Mouse (Mus musculus): ENCODE results near the gene Disc1. TPM values are rescaled to one million over a fixed set of nuclear protein-coding genes. Genes with fewer than 3 reads are reported as not detected.

The Disc1 gene
- polyA plus RNA-seq, 1 experiment from 2014 or later: 0.97 TPM

DNA sequence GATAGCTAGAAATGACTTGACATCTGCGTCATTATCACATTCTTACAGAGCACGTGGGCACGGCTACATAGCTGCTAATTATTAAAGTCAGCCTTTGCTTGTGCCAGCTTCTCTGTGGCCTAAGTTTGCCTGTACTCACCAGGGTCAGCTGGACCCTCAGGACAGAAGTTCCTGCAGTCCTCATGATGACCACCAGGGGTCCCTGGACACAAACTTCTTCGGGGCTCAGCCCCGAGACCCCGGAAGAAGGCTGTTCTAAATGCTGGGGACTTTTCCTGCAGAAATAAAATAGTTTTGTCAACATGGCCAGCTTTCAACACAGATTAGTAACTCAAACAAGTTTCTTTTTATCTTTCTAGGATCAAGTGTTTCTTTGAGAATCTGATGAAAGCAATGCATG is 74.3 kb downstream of the Disc1 start:
- ATAC-seq: no peak
- Histone ChIP-seq H3K9me3 (ENCODE audit: low read length) (no peaks in the 10 kb centered on the region), H3K9ac (replicated peaks; ENCODE audit: low read depth) (no peak overlapping the region), H3K36me3 (ENCODE audit: insufficient read depth, low read length) (no peaks in the 10 kb centered on the region), H3K27ac (ENCODE audit: low read length) (no peak overlapping the region), H3K4me2 (replicated peaks; ENCODE audit: low read depth, low read length) (no peak overlapping the region), H3K4me1 (ENCODE audit: insufficient read depth, low read depth, low read length) (no peaks in the 10 kb centered on the region), H3K4me3 (ENCODE audit: low read depth, low read length) (no peak overlapping the region), H3K27me3 (replicated peaks; ENCODE audit: insufficient read depth, low read length) (no peaks in the 10 kb centered on the region; the same call in 1 of the 2 replicates)
- 19% methylated on average over 6 of the region's 6 CpGs for WGBS
- no peak for TF ChIP-seq EP300 (IDR thresholded peaks at IDR 0.05)
- TF ChIP-seq CTCF (IDR thresholded peaks at IDR 0.05): peak; percentile 83
- DNase-seq (ENCODE audit: low spot score): peak; percentile 64

DNA sequence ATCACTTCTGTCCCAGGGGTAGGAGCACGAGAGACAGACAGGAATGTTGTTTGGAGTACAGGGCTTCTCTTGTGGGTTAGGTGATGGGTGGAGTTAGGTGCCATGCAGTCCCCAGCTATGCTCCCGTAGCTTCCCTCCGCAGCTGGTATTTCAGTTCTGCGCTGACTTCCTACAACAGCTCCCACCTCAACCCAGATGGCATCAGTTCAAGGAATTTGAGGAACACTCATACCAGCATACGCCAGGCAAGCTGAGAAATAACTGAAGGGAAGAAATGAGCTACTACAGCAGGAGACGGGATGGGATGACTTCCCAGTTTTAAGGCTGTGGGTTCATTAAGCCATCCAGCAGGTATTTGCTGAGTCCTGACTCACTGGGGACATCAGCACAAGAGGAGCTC is 76.8 kb downstream of the Disc1 start:
- H3K9me3 ChIP-seq (ENCODE audit: low read length): no peaks in the 10 kb centered on the region
- DNase-seq (ENCODE audit: low spot score): no peak
- ATAC-seq: no peak
- H3K4me3 ChIP-seq (ENCODE audit: low read depth, low read length): no peak overlapping the region
- no peaks in the 10 kb centered on the region for H3K36me3 ChIP-seq (ENCODE audit: insufficient read depth, low read length)
- H3K4me2 ChIP-seq (replicated peaks; ENCODE audit: low read depth, low read length): no peak overlapping the region
- no peak overlapping the region for H3K9ac ChIP-seq (replicated peaks; ENCODE audit: low read depth)
- H3K4me1 ChIP-seq (ENCODE audit: insufficient read depth, low read depth, low read length): no peaks in the 10 kb centered on the region
- no peak overlapping the region for H3K27ac ChIP-seq (ENCODE audit: low read length)
- WGBS: 73% methylated on average over 6 of the region's 6 CpGs
- no peaks in the 10 kb centered on the region; the same call in 1 of the 2 replicates for H3K27me3 ChIP-seq (replicated peaks; ENCODE audit: insufficient read depth, low read length)
- no peak for TF ChIP-seq EP300 (IDR thresholded peaks at IDR 0.05)
- no peak for TF ChIP-seq CTCF (IDR thresholded peaks at IDR 0.05)

DNA sequence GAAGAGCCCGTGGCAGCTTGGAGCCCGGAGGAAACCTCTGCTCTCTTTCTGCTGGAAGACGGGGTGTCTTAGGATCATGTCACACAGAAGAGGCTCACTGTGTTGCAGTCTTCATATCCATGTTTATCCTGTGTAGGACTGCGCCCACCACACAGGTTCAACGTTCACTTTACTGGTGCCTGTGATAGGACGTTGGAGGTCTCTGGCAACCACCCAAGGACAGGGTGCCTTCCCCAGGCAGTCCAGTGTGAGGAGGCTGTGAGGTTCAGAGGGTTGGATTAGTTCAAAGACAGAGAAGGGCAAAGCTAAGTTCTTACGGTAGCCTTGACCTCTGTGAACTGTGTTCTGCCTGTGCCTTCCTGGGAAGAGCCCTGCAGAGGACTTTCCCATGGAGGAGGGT is 77.3 kb downstream of the Disc1 start:
- H3K4me1 ChIP-seq (ENCODE audit: insufficient read depth, low read depth, low read length): no peaks in the 10 kb centered on the region
- 58% methylated on average over 7 of the region's 7 CpGs for WGBS
- no peak overlapping the region for H3K9ac ChIP-seq (replicated peaks; ENCODE audit: low read depth)
- H3K27ac ChIP-seq (ENCODE audit: low read length): no peak overlapping the region
- TF ChIP-seq EP300 (IDR thresholded peaks at IDR 0.05) (no peak), CTCF (IDR thresholded peaks at IDR 0.05) (no peak)
- H3K27me3 ChIP-seq (replicated peaks; ENCODE audit: insufficient read depth, low read length): no peaks in the 10 kb centered on the region; the same call in 1 of the 2 replicates
- no peak for ATAC-seq
- H3K4me3 ChIP-seq (ENCODE audit: low read depth, low read length): no peak overlapping the region
- no peak overlapping the region for H3K4me2 ChIP-seq (replicated peaks; ENCODE audit: low read depth, low read length)
- H3K9me3 ChIP-seq (ENCODE audit: low read length): no peaks in the 10 kb centered on the region
- DNase-seq (ENCODE audit: low spot score): no peak
- H3K36me3 ChIP-seq (ENCODE audit: insufficient read depth, low read length): no peaks in the 10 kb centered on the region

DNA sequence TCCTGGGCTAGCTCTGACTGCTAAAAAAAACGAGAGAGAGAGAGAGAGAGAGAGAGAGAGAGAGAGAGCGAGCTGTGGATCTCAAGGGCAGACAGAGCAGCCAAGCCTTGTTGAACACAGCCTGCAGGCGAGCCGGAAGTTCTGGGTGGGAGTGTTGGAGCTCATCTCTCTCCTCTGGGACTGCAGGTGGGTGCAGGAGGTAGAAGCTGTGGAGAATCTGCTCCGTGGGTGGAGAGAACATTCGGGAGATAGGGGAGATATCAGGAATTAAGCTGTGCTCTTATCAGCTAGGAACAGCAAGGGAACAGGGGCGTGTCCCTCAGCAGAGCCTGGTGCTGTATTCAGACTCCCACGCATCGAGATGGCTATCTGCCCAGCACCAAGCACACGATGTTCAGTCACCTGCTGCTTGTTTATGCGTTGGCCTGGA is 79.7 kb downstream of the Disc1 start:
- Histone ChIP-seq H3K4me2 (replicated peaks; ENCODE audit: low read depth, low read length) (no peak overlapping the region), H3K27me3 (replicated peaks; ENCODE audit: insufficient read depth, low read length) (no peaks in the 10 kb centered on the region; the same call in 1 of the 2 replicates), H3K9ac (replicated peaks; ENCODE audit: low read depth) (no peak overlapping the region), H3K27ac (ENCODE audit: low read length) (no peak overlapping the region), H3K4me3 (ENCODE audit: low read depth, low read length) (no peak overlapping the region), H3K4me1 (ENCODE audit: insufficient read depth, low read depth, low read length) (no peaks in the 10 kb centered on the region), H3K36me3 (ENCODE audit: insufficient read depth, low read length) (no peaks in the 10 kb centered on the region), H3K9me3 (ENCODE audit: low read length) (no peaks in the 10 kb centered on the region)
- DNase-seq (ENCODE audit: low spot score): peak; percentile 55
- 36% methylated on average over 10 of the region's 11 CpGs for WGBS
- peak; percentile 98 for TF ChIP-seq EP300 (IDR thresholded peaks at IDR 0.05)
- no peak for TF ChIP-seq CTCF (IDR thresholded peaks at IDR 0.05)
- ATAC-seq: peak; percentile 76

DNA sequence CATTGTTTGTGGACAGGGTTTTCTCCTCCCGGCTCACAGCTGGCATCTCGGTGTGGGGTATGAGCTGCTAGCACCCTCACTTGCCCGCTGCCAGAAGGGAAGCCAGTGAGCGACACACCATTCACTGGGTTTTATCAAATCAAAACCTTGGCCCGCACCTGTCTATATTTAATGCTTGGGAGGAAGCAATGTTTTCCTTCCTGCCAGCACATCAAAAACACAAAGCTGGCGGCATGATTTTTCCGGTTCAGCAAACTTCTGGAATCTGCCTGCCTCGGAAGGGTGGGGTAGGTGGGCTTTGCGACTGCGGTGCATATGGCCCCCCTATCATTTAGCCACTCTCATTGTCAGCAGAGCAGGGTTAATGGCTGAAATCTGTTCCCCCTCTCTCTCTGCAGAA is 80.9 kb downstream of the Disc1 start:
- 54% methylated on average over 10 of the region's 10 CpGs for WGBS
- H3K27ac ChIP-seq (ENCODE audit: low read length): no peak overlapping the region
- ATAC-seq: peak; percentile 52

DNA sequence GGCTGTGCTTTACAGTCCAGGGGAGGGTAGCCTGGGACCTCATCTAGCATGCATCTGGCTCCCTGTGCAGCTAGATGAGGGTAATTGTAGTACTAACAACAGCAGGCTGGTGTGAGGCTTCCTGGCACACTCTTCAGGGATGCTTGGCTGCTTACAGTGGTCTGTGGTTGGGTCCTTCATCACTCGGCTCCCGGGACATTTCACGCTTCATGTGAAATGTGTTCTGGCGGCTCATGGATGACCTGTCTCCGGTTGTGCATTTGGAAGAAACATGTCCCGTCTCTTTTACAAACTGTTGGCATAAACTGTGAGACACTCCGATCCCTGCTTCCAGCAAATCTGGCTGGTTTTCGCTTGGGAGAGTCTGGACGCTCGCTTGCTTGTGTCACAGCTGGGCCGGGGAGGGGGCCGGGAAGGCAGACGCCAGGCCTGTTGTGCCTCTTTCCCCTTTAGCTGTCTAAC is 85.7 kb downstream of the Disc1 start:
- TF ChIP-seq CTCF (IDR thresholded peaks at IDR 0.05): no peak
- TF ChIP-seq EP300 (IDR thresholded peaks at IDR 0.05): no peak
- no peaks in the 10 kb centered on the region for H3K4me1 ChIP-seq (ENCODE audit: insufficient read depth, low read depth, low read length)
- H3K36me3 ChIP-seq (ENCODE audit: insufficient read depth, low read length): no peaks in the 10 kb centered on the region
- no peak overlapping the region for H3K4me3 ChIP-seq (ENCODE audit: low read depth, low read length)
- DNase-seq (ENCODE audit: low spot score) (peak; percentile 20), ATAC-seq (peak; percentile 49)
- no peak overlapping the region for H3K9ac ChIP-seq (replicated peaks; ENCODE audit: low read depth)
- no peaks in the 10 kb centered on the region for H3K9me3 ChIP-seq (ENCODE audit: low read length)
- H3K27me3 ChIP-seq (replicated peaks; ENCODE audit: insufficient read depth, low read length): no peaks in the 10 kb centered on the region
- 71% methylated on average over 13 of the region's 13 CpGs for WGBS
- H3K27ac ChIP-seq (ENCODE audit: low read length): no peak overlapping the region
- H3K4me2 ChIP-seq (replicated peaks; ENCODE audit: low read depth, low read length): no peak overlapping the region

More for the DNA sequence above, 80.9 kb downstream of the Disc1 start:
- no peak overlapping the region for H3K4me3 ChIP-seq (ENCODE audit: low read depth, low read length)
- no peaks in the 10 kb centered on the region for H3K4me1 ChIP-seq (ENCODE audit: insufficient read depth, low read depth, low read length)
- DNase-seq (ENCODE audit: low spot score): peak; percentile 10
- H3K36me3 ChIP-seq (ENCODE audit: insufficient read depth, low read length): no peaks in the 10 kb centered on the region
- H3K9ac ChIP-seq (replicated peaks; ENCODE audit: low read depth): no peak overlapping the region
- H3K4me2 ChIP-seq (replicated peaks; ENCODE audit: low read depth, low read length): no peak overlapping the region
- H3K9me3 ChIP-seq (ENCODE audit: low read length): no peaks in the 10 kb centered on the region
- no peaks in the 10 kb centered on the region; the same call in 1 of the 2 replicates for H3K27me3 ChIP-seq (replicated peaks; ENCODE audit: insufficient read depth, low read length)
- TF ChIP-seq EP300 (IDR thresholded peaks at IDR 0.05) (peak; percentile 72), CTCF (IDR thresholded peaks at IDR 0.05) (no peak)

DNA sequence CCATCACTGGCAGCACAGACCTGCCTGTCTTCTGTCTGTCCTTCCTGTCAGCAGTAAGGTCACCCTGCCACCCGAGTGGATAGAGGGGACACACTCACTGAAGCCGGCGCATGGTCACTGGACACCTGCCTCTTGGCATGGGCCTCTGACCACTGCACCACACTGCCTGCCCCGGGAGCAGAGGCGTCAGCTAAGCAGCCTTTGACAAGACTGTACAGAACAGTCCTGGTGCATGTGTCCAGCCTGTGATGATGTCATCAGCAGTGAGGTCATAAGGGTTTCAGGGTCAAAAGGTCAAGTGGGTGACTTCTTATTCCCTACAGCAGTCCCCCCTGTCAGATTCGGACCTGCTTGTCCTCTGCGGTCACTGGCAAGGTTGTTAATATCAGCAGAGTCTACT is 87.0 kb downstream of the Disc1 start:
- no peaks in the 10 kb centered on the region for H3K36me3 ChIP-seq (ENCODE audit: insufficient read depth, low read length)
- WGBS: 67% methylated on average over 7 of the region's 7 CpGs
- no peak overlapping the region for H3K27ac ChIP-seq (ENCODE audit: low read length)
- no peaks in the 10 kb centered on the region for H3K27me3 ChIP-seq (replicated peaks; ENCODE audit: insufficient read depth, low read length)
- no peak overlapping the region for H3K4me2 ChIP-seq (replicated peaks; ENCODE audit: low read depth, low read length)
- H3K9me3 ChIP-seq (ENCODE audit: low read length): no peaks in the 10 kb centered on the region
- H3K9ac ChIP-seq (replicated peaks; ENCODE audit: low read depth): no peak overlapping the region
- H3K4me3 ChIP-seq (ENCODE audit: low read depth, low read length): no peak overlapping the region
- TF ChIP-seq EP300 (IDR thresholded peaks at IDR 0.05) (no peak), CTCF (IDR thresholded peaks at IDR 0.05) (no peak)
- ATAC-seq (0 out of 2 replicates have a peak, but pooled peaks have one; percentile 11), DNase-seq (ENCODE audit: low spot score) (no peak)
- H3K4me1 ChIP-seq (ENCODE audit: insufficient read depth, low read depth, low read length): no peaks in the 10 kb centered on the region
